Mouse (Mus musculus): ENCODE results near the gene Fubp3.

DNA sequence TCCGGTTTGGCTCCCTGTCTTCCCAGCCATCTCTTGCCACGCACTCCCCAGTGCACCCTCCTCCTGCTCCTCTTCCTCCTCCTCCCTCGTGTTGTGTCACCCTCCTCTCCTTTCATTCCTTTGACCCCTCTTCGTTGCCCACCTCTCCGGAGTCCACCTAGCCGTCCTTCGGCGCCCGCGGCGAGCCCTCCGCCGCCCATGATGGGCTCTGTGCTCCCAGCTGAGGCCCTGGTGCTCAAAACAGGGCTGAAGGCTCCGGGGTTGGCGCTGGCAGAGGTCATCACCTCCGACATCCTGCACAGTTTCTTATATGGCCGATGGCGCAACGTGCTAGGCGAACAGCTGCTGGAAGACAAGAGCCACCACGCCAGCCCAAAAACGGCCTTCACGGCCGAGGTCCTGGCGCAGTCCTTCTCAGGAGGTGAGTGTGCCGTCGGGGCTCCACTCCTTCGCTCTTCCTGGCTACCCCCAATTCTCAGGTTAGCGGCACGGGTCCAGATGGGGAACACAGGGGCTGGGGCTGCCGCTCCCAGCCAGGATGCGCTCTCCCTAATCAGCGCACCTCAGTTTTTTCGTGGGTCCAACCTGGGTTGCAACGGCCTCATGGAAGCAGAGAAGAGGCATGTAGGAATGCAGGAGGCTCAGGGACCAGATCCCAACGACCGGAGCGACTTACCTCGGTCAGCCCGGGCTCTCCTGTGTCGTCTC is 67.6 kb downstream of the Fubp3 start, which contains the start of gene Prdm12:
- no peak for TF ChIP-seq CTCF (IDR thresholded peaks at IDR 0.05)
- TF ChIP-seq EP300 (IDR thresholded peaks at IDR 0.05), result no peak
